Mouse (Mus musculus) kidney, postnatal 10 days (tissue): ENCODE results near the gene Khdrbs1.

Experiments used
- DNase-seq: peaks from one replicate; pipeline ENCODE4 v3.0.0; 2021; ENCODE audit warnings: mixed read lengths

Khdrbs1 gene

GRCm38 (mm10) chr4:129672083-129672877 is 69.8 kb downstream of the Khdrbs1 start, which contains the start of gene Kpna6:
TSS of gene Kpna6 (minus strand) at chr4:129672767.
- peak; percentile 94 for DNase-seq

- peak; percentile 74 for DNase-seq
Observed at GRCm38 (mm10) chr4:129671491-129672082, 70.5 kb downstream of the Khdrbs1 start.

GRCm38 (mm10) chr4:129662255-129662813 is 79.8 kb downstream of the Khdrbs1 start:
- DNase-seq = no peak

DNA sequence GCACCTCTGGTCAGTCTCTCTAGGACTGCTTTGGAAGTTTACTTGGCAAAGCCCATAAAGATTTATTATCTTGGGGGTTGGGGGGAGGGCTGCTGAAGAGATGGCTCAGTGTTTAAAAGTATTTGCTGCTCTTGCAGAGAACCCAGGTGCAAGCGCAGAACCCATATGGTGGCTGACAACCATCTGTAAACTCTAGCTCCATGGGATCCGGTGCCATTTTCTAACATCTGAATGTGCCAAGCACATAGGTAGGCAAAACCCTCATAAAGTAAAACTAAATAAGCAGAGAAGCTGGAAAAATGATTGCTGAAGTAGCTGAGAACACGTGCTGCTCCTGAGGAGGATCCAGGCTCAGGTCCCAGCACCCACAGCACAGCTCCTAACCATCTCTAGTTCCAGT is 80.5 kb downstream of the Khdrbs1 start:
- no peak for DNase-seq

DNA sequence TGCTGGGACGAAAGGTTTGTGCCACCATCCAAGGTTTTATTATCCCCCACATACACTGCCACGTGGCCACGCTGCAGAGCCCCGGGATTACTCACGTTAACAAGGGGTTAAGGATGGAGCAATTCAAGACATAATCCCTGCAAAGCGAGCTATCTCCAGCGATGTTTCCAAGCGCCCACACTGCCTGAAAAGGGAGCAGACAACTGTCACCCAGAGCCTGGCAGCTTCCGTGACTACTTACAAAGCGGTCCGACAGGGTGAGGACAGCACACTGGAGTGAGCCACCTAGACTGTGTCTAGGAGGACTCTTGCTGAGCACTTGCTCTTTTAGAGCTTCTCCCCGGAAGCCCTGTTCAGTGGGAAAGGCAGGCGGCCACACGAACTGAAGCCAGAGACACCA is 87.3 kb downstream of the Khdrbs1 start:
- no peak for DNase-seq
